18 mouse cellular contexts compared by ENCODE assay signal in the genomic region with DNA sequence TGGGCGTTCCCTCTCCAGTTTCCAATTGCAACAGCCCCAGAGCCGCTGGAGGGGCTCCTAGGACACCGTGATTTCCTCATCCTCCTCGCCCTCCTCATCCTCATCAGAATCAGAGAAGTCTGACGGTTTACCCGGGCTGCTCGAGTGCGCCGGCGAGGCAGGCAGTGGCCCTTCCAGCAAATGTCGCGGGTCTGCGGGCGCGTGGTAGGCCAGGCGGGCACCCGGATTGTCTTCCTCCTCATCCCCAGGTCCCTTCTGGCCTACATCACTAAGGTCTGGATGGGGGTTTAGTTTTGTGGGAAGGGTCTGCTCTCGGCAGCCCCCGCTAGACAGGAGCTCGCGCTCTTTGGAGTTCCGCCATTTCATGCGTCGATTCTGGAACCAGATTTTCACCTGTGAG. TPM values are rescaled to one million over a fixed set of nuclear protein-coding genes. Genes with fewer than 3 reads are reported as not detected.
A peak's percentile ranks its signal among the peaks of the same experiment; 100 is the strongest.
DNase-seq lines count a peak whose midpoint lies in the region; ATAC-seq and TF ChIP-seq lines count a peak whose summit lies in the region.
"Had no signal": no experiment of that assay in that cellular context is flagged by ENCODE, and none has a peak within 500 bp of the region (broad histone marks: within the 10 kb centered on the region; RNA-seq: fewer than 3 reads in every experiment).

No protein-coding gene starts in this region.

- peaks cover 86% of the 10 kb centered on the region for H3K27me3 ChIP-seq in heart, embryonic 12.5 days (replicated peaks)
- peaks cover 73% of the 10 kb centered on the region for H3K27me3 ChIP-seq in lung, embryonic 16.5 days (ENCODE audit: control insufficient read depth, insufficient read depth, low read depth, low read length)
- peaks cover 94% of the 10 kb centered on the region for H3K27me3 ChIP-seq in embryonic facial prominence, embryonic 13.5 days
- H3K27me3 ChIP-seq in midbrain, embryonic 15.5 days (replicated peaks): peaks cover 64% of the 10 kb centered on the region

- no peak overlapping the region for H3K27ac ChIP-seq in heart, embryonic 12.5 days (ENCODE audit: poor library complexity, severe bottlenecking)
- no peak overlapping the region for H3K27ac ChIP-seq in lung, embryonic 16.5 days (ENCODE audit: low read length)
- H3K27ac ChIP-seq in embryonic facial prominence, embryonic 13.5 days: no peak overlapping the region
- no peak overlapping the region for H3K27ac ChIP-seq in midbrain, embryonic 15.5 days
- no peak overlapping the region for H3K27ac ChIP-seq in layer of hippocampus, adult 2 months
- H3K27ac ChIP-seq: gastrocnemius, adult 2 months; liver, embryonic 15.5 days had no signal

- peak overlapping the region; percentile 28 for H3K4me2 ChIP-seq in heart, embryonic 12.5 days
- no peak overlapping the region for H3K4me2 ChIP-seq in lung, embryonic 16.5 days (ENCODE audit: low read depth, low read length)
- peak overlapping the region; percentile 24; the same call in 1 of the 2 replicates for H3K4me2 ChIP-seq in embryonic facial prominence, embryonic 13.5 days
- 0 out of 2 replicates have a peak overlapping the region, but pooled peaks have one; percentile 14 for H3K4me2 ChIP-seq in midbrain, embryonic 15.5 days

- WGBS in heart, embryonic 12.5 days: 3% methylated on average over 24 of the region's 24 CpGs
- WGBS in lung, embryonic 16.5 days: 4% methylated on average over 22 of the region's 24 CpGs
- WGBS in embryonic facial prominence, embryonic 13.5 days: 5% methylated on average over 24 of the region's 24 CpGs
- WGBS in midbrain, embryonic 15.5 days: 25% methylated on average over 24 of the region's 24 CpGs

- ATAC-seq in heart, embryonic 12.5 days (ENCODE audit: insufficient number of reproducible peaks, low FRiP score): no peak
- no peak for ATAC-seq in lung, embryonic 16.5 days (ENCODE audit: low read depth)
- no peak for ATAC-seq in embryonic facial prominence, embryonic 13.5 days (ENCODE audit: insufficient number of reproducible peaks, insufficient read depth, low FRiP score, low TSS enrichment, low read depth)
- no peak for ATAC-seq in midbrain, embryonic 15.5 days (replicated peaks)

- peaks cover 25% of the 10 kb centered on the region for H3K4me1 ChIP-seq in heart, embryonic 12.5 days (replicated peaks)
- peaks cover 25% of the 10 kb centered on the region for H3K4me1 ChIP-seq in lung, embryonic 16.5 days (replicated peaks; ENCODE audit: control insufficient read depth, insufficient read depth, low read length)
- peaks cover 25% of the 10 kb centered on the region for H3K4me1 ChIP-seq in embryonic facial prominence, embryonic 13.5 days
- peaks cover 31% of the 10 kb centered on the region for H3K4me1 ChIP-seq in midbrain, embryonic 15.5 days

- TF ChIP-seq CTCF in layer of hippocampus, adult 2 months (conservative IDR thresholded peaks at IDR 0.05): no peak

- no peak for DNase-seq in heart, adult 11 months
- DNase-seq in lung, postnatal 25 days (ENCODE audit: low spot score): no peak
- DNase-seq in layer of hippocampus, adult 2 months (ENCODE audit: low spot score in 2 of 2): no peak
- DNase-seq in spleen, adult 18-20 months: no peak
- DNase-seq: gastrocnemius, adult 2 months; heart, postnatal 10 days; right cerebral cortex, adult 18-20 months; thymus, postnatal 36 days had no signal

- H3K9me3 ChIP-seq in heart, embryonic 12.5 days (replicated peaks): no peaks in the 10 kb centered on the region
- no peaks in the 10 kb centered on the region for H3K9me3 ChIP-seq in lung, embryonic 16.5 days (ENCODE audit: control insufficient read depth, low read length)
- H3K9me3 ChIP-seq in embryonic facial prominence, embryonic 13.5 days: no peaks in the 10 kb centered on the region
- no peaks in the 10 kb centered on the region for H3K9me3 ChIP-seq in midbrain, embryonic 15.5 days
- H3K9me3 ChIP-seq: liver, embryonic 15.5 days had no signal

- no peak overlapping the region for H3K4me3 ChIP-seq in heart, embryonic 12.5 days
- H3K4me3 ChIP-seq in lung, embryonic 16.5 days (ENCODE audit: low read length): 0 out of 2 replicates have a peak overlapping the region, but pooled peaks have one; percentile 11
- peak overlapping the region; percentile 16 for H3K4me3 ChIP-seq in embryonic facial prominence, embryonic 13.5 days
- H3K4me3 ChIP-seq in midbrain, embryonic 15.5 days: no peak overlapping the region
- no peak overlapping the region for H3K4me3 ChIP-seq in layer of hippocampus, adult 2 months
- H3K4me3 ChIP-seq: gastrocnemius, adult 2 months; liver, embryonic 15.5 days had no signal

- H3K9ac ChIP-seq in heart, embryonic 12.5 days: no peak overlapping the region
- no peak overlapping the region for H3K9ac ChIP-seq in lung, embryonic 16.5 days (ENCODE audit: low read length)
- H3K9ac ChIP-seq in embryonic facial prominence, embryonic 13.5 days: no peak overlapping the region
- no peak overlapping the region for H3K9ac ChIP-seq in midbrain, embryonic 15.5 days
- H3K9ac ChIP-seq: liver, embryonic 15.5 days had no signal

- no peaks in the 10 kb centered on the region for H3K36me3 ChIP-seq in heart, embryonic 12.5 days
- H3K36me3 ChIP-seq in lung, embryonic 16.5 days (ENCODE audit: control insufficient read depth, insufficient read depth, low read length): no peaks in the 10 kb centered on the region
- H3K36me3 ChIP-seq in embryonic facial prominence, embryonic 13.5 days: no peaks in the 10 kb centered on the region
- H3K36me3 ChIP-seq in midbrain, embryonic 15.5 days (replicated peaks): no peaks in the 10 kb centered on the region
- H3K36me3 ChIP-seq: liver, embryonic 15.5 days had no signal

RNA-seq across cellular contexts. Expression of gene Dbx1, which starts 4.3 kb away (rescaled TPM):
- 0.20 TPM in 1 of 2 replicates, not detected in the other for polyA plus RNA-seq in heart, embryonic 12.5 days (2016; fragmentation: Nextera tagmentation; extraction: Ambion mirVana)
- polyA plus RNA-seq in lung, embryonic 16.5 days (2015; fragmentation: Nextera tagmentation; extraction: Ambion mirVana): not detected in 2 replicates
- polyA plus RNA-seq in embryonic facial prominence, embryonic 13.5 days (2015; fragmentation: Nextera tagmentation; extraction: Ambion mirVana): 0.28 and 0.44 TPM in 2 replicates
- 23.2 and 31.7 TPM in 2 replicates for polyA plus RNA-seq in midbrain, embryonic 15.5 days (2015; fragmentation: Nextera tagmentation; extraction: Ambion mirVana)
- total RNA-seq in layer of hippocampus, adult 2 months (2021): not detected
- total RNA-seq: adrenal gland, postnatal 4 days; gastrocnemius, adult 2 months; heart, postnatal 10 days; left cerebral cortex, adult 8-10 months; neutrophil, adult 5-6 weeks had no signal
- polyA plus RNA-seq: C2C12; intestine, embryonic 14.5 days had no signal

Comparison
In these comparisons a context has a peak if more than half of its experiments do, and no peak if none do; other contexts are left out.
1. H3K4me3 ChIP-seq: peak in lung, embryonic 16.5 days (single experiment) and embryonic facial prominence, embryonic 13.5 days (single experiment); none in heart, embryonic 12.5 days (single experiment), midbrain, embryonic 15.5 days (single experiment) and layer of hippocampus, adult 2 months (single experiment).
2. RNA of gene Dbx1, which starts 4.3 kb away (polyA plus RNA-seq): 23.2 to 31.7 TPM in midbrain, embryonic 15.5 days; 0.28 to 0.44 TPM in embryonic facial prominence, embryonic 13.5 days, 0.20 TPM in heart, embryonic 12.5 days and not detected in lung, embryonic 16.5 days; every median in the first group is over 10 times any median in the second.